Mouse (Mus musculus) heart, postnatal 36 days (tissue): ENCODE measurements around the gene Gatd1. TPM values are rescaled to one million over a fixed set of nuclear protein-coding genes. Genes with fewer than 3 reads are reported as not detected.

Experiments
- DNase-seq, 2 experiments: peaks; one replicate each; pipeline ENCODE4 v3.0.0; 2021 to 2022
- intact Hi-C: fragments of 180-260 bp; cut with DNase I; formaldehyde crosslinking; loops from one replicate; pipeline ENCODE4 v1.15.1; 2025
- total RNA-seq, 2 experiments: library from RNA; stranded (reverse); gene quantifications; 2 replicates each; pipeline ENCODE4 v1.2.3; 2021

Gatd1 gene
- total RNA-seq, 2 experiments from 2014 or later = 14.9 to 16.7 TPM

GRCm38 (mm10) chr7:141443828-141444237 is 29.9 kb upstream of the Gatd1 start, which contains the start of gene Pidd1:
Pidd1 (minus strand) TSS chr7:141444025.
- DNase-seq = peak; percentile 67
- intact Hi-C loops = no loop called here

- intact Hi-C loops = no loop called here
- DNase-seq = no peak
Measured at GRCm38 (mm10) chr7:141443081-141443821, 29.3 kb upstream of the Gatd1 start.

- no peak for DNase-seq
- intact Hi-C loops = no loop called here
Measured at GRCm38 (mm10) chr7:141442199-141442598, 28.3 kb upstream of the Gatd1 start.

- DNase-seq = no peak
- intact Hi-C loops = no loop called here
Measured at GRCm38 (mm10) chr7:141441460-141441859, 27.5 kb upstream of the Gatd1 start.

GRCm38 (mm10) chr7:141440613-141441012 is 26.7 kb upstream of the Gatd1 start:
- DNase-seq = peak; percentile 50 to 60
- intact Hi-C loops = no loop called here

GRCm38 (mm10) chr7:141439811-141440210 is 25.9 kb upstream of the Gatd1 start:
- intact Hi-C loops = no loop called here

GRCm38 (mm10) chr7:141439140-141439679 is 25.3 kb upstream of the Gatd1 start:
- intact Hi-C loops = no loop called here
- no peak for DNase-seq

More at GRCm38 (mm10) chr7:141439811-141440210, 25.9 kb upstream of the Gatd1 start:
- DNase-seq = no peak

- DNase-seq = no peak
- intact Hi-C loops = no loop called here
Measured at GRCm38 (mm10) chr7:141438201-141438968, 24.4 kb upstream of the Gatd1 start.

GRCm38 (mm10) chr7:141437178-141438120 is 23.5 kb upstream of the Gatd1 start, which contains the start of gene Slc25a22:
Slc25a22 (minus strand) TSS chr7:141437892.
- DNase-seq = peak; percentile 82 to 89
- intact Hi-C loops = loop anchor here (1.0 kb wide), 1 partner anchor 28 kb away; no protein-coding TSS in a partner anchor

- intact Hi-C loops = no loop called here
Measured at GRCm38 (mm10) chr7:141436523-141436892, 22.6 kb upstream of the Gatd1 start.

GRCm38 (mm10) chr7:141435856-141436522 is 22.1 kb upstream of the Gatd1 start:
- intact Hi-C loops = no loop called here
- DNase-seq = no peak

More at GRCm38 (mm10) chr7:141436523-141436892, 22.6 kb upstream of the Gatd1 start:
- DNase-seq = no peak

GRCm38 (mm10) chr7:141435129-141435855 is 21.4 kb upstream of the Gatd1 start:
- DNase-seq = peak; percentile 66 to 68
- intact Hi-C loops = no loop called here

GRCm38 (mm10) chr7:141434464-141434863 is 20.5 kb upstream of the Gatd1 start:
- peak; percentile 39 to 53 for DNase-seq
- intact Hi-C loops = no loop called here

- intact Hi-C loops = no loop called here
- no peak for DNase-seq
Measured at GRCm38 (mm10) chr7:141433517-141434400, 19.8 kb upstream of the Gatd1 start.

GRCm38 (mm10) chr7:141432741-141433516 is 19.0 kb upstream of the Gatd1 start:
- intact Hi-C loops = no loop called here
- peak in 1 of 2 experiments; percentile 62 for DNase-seq

- intact Hi-C loops = no loop called here
Measured at GRCm38 (mm10) chr7:141432186-141432611, 18.3 kb upstream of the Gatd1 start.

More at GRCm38 (mm10) chr7:141432186-141432611, 18.3 kb upstream of the Gatd1 start:
- DNase-seq = peak in 1 of 2 experiments; percentile 58
